Mouse (Mus musculus): ENCODE measurements around the gene Rsph9. TPM values are rescaled to one million over a fixed set of nuclear protein-coding genes. Genes with fewer than 3 reads are reported as not detected.

The Rsph9 gene
- polyA plus RNA-seq, 1 experiment from 2014 or later, result 10.1 TPM

DNA sequence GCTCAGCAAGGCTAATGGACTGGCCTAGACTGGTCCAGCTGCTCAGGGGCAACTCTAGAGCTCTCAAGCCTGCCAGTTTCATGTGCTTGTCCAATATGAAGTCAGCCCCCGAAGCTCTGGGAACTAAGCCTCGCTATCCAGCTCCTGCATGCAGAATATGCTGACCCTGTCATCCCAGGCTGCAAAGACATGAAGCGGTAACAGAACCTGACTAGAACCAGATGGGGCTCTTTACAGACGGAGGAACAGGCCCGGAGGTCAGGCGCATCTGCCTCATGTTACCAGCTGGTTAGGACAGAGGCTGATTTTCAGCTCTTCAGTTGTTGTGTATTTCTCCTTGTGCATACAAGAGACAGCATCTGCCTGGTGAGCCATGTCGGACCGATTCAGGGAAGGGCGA, 42.1 kb downstream of the Rsph9 start:
- Histone ChIP-seq H3K9ac (ENCODE audit: low read length) (no peak overlapping the region), H3K4me3 (replicated peaks; ENCODE audit: low read length) (no peak overlapping the region), H3K4me2 (ENCODE audit: low read depth, low read length) (no peak overlapping the region), H3K4me1 (ENCODE audit: control insufficient read depth, insufficient read depth, low read length) (peaks cover 16% of the 10 kb centered on the region), H3K27me3 (ENCODE audit: control insufficient read depth, insufficient read depth, low read length) (no peaks in the 10 kb centered on the region), H3K36me3 (ENCODE audit: control insufficient read depth, insufficient read depth, low read length) (no peaks in the 10 kb centered on the region), H3K9me3 (replicated peaks; ENCODE audit: control insufficient read depth, low read length) (no peaks in the 10 kb centered on the region), H3K27ac (ENCODE audit: low read length) (peak overlapping the region; percentile 29)
- ATAC-seq (ENCODE audit: insufficient read depth, low FRiP score), result no peak
- WGBS, result 64% methylated on average over 9 of the region's 9 CpGs

DNA sequence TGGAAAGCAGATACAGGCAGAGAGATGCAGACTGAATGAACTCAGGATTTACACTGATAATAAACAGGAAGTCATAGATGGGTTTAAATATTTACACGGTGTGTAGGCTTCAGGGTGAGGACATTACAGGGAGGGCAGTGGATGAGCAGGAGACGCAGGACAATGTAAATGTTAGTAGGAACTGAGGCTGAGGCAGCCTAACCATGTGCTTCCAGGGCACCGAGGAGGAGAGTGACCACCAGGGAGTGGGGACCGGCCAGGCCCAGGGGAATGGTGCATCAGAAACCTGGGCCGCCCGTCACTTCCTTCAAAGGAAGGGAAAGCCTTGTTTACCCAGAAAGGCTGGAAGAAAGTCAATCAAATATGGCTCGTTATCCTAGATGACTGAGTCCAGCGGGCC, 45.5 kb downstream of the Rsph9 start:
- Histone ChIP-seq H3K27me3 (ENCODE audit: control insufficient read depth, insufficient read depth, low read length) (no peaks in the 10 kb centered on the region), H3K9me3 (replicated peaks; ENCODE audit: control insufficient read depth, low read length) (no peaks in the 10 kb centered on the region), H3K4me1 (ENCODE audit: control insufficient read depth, insufficient read depth, low read length) (peaks cover 8% of the 10 kb centered on the region), H3K36me3 (ENCODE audit: control insufficient read depth, insufficient read depth, low read length) (no peaks in the 10 kb centered on the region), H3K9ac (ENCODE audit: low read length) (no peak overlapping the region; the same call in none of the 2 replicates), H3K27ac (ENCODE audit: low read length) (peak overlapping the region; percentile 46; the same call in 1 of the 2 replicates), H3K4me2 (ENCODE audit: low read depth, low read length) (no peak overlapping the region), H3K4me3 (replicated peaks; ENCODE audit: low read length) (no peak overlapping the region)
- 24% methylated on average over 8 of the region's 8 CpGs for WGBS
- 0 out of 2 replicates have a peak, but pooled peaks have one; percentile 43 for ATAC-seq (ENCODE audit: insufficient read depth, low FRiP score)

DNA sequence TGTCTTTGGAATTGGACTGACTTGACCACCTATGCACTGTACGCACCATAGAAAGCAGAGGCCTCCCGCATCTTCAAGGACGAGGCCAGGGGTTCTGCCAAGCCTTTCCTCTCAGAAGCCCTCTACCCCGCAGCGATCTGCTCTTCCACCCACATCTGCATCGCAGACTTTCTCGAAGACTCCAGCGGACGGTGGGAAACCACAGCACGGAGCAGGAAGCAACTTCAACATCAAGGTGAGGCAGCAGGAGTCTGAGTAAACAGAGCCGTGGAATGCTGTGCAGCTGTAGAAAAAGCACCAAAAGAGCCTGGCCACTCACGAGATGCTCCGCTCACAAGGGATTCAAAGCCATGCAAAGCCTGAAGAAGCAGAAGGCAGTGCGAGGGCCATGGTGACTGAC, 52.1 kb downstream of the Rsph9 start:
- Histone ChIP-seq H3K4me3 (replicated peaks; ENCODE audit: low read length) (no peak overlapping the region), H3K4me2 (ENCODE audit: low read depth, low read length) (no peak overlapping the region), H3K27ac (ENCODE audit: low read length) (no peak overlapping the region), H3K9me3 (replicated peaks; ENCODE audit: control insufficient read depth, low read length) (no peaks in the 10 kb centered on the region), H3K36me3 (ENCODE audit: control insufficient read depth, insufficient read depth, low read length) (no peaks in the 10 kb centered on the region), H3K27me3 (ENCODE audit: control insufficient read depth, insufficient read depth, low read length) (no peaks in the 10 kb centered on the region), H3K9ac (ENCODE audit: low read length) (no peak overlapping the region), H3K4me1 (ENCODE audit: control insufficient read depth, insufficient read depth, low read length) (0 out of 2 replicates have a peak, but pooled peaks cover under 1% of the 10 kb centered on the region)
- 68% methylated on average over 14 of the region's 14 CpGs for WGBS
- no peak for ATAC-seq (ENCODE audit: insufficient read depth, low FRiP score)

DNA sequence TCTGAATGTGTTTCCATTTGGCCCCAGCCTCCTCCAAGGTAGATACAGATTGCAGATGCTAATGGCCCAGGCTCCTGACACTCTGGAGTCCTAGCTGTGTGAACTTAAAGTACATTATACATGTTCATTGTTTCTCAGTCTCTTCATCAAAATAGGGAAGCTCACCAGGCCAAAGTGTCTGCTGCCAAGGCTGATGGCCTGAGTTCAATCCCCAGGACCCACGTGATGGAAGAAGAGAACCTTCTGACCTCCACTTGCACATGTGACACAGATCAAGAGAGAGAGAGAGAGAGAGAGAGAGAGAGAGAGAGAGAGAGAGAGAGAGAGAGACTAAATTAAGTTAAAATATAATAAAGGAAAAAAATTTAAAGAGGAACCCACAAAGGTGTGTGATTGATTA, 52.7 kb downstream of the Rsph9 start:
- no peaks in the 10 kb centered on the region for H3K36me3 ChIP-seq (ENCODE audit: control insufficient read depth, insufficient read depth, low read length)
- 62% methylated on average over 1 of the region's 1 CpGs for WGBS

DNA sequence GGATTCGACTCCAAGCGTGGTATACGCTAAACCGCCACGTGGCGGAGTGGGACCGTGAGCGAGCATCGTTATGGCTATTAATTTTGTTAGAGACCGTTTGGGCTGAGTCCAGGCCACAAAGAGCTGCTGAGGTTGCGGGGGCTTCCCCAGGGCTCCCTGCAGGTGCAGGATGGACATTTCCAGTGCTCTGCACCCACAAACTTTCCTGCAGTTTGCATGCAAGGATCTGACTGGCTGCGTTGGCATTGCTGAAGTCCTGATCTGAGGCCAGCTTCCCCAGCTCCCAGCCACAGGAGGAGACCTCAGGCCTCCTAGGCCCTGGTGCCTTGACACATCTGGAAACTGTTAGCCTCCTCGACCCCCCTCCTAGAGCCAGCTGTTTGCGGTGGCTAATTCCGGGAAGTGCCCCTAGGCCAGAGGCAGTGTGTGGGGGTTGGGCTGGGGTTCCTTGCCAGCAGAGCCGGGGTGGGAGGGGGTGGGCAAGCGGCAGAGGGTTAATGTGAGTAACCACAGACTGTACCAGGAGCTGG, 57.6 kb downstream of the Rsph9 start:
- no peak overlapping the region for H3K4me2 ChIP-seq (ENCODE audit: low read depth, low read length)
- H3K27ac ChIP-seq (ENCODE audit: low read length), result peak overlapping the region; percentile 11; the same call in 1 of the 2 replicates
- WGBS, result 41% methylated on average over 17 of the region's 17 CpGs
- H3K4me1 ChIP-seq (ENCODE audit: control insufficient read depth, insufficient read depth, low read length), result peaks cover 32% of the 10 kb centered on the region
- H3K36me3 ChIP-seq (ENCODE audit: control insufficient read depth, insufficient read depth, low read length), result no peaks in the 10 kb centered on the region
- H3K27me3 ChIP-seq (ENCODE audit: control insufficient read depth, insufficient read depth, low read length), result no peaks in the 10 kb centered on the region
- no peak overlapping the region for H3K9ac ChIP-seq (ENCODE audit: low read length)
- no peak overlapping the region for H3K4me3 ChIP-seq (replicated peaks; ENCODE audit: low read length)
- no peaks in the 10 kb centered on the region for H3K9me3 ChIP-seq (replicated peaks; ENCODE audit: control insufficient read depth, low read length)
- ATAC-seq (ENCODE audit: insufficient read depth, low FRiP score), result no peak

More for the DNA sequence above, 52.7 kb downstream of the Rsph9 start:
- Histone ChIP-seq H3K27ac (ENCODE audit: low read length) (no peak overlapping the region), H3K27me3 (ENCODE audit: control insufficient read depth, insufficient read depth, low read length) (no peaks in the 10 kb centered on the region), H3K9ac (ENCODE audit: low read length) (no peak overlapping the region), H3K4me3 (replicated peaks; ENCODE audit: low read length) (no peak overlapping the region), H3K4me1 (ENCODE audit: control insufficient read depth, insufficient read depth, low read length) (peaks cover 5% of the 10 kb centered on the region), H3K4me2 (ENCODE audit: low read depth, low read length) (no peak overlapping the region), H3K9me3 (replicated peaks; ENCODE audit: control insufficient read depth, low read length) (no peaks in the 10 kb centered on the region)
- ATAC-seq (ENCODE audit: insufficient read depth, low FRiP score), result no peak

DNA sequence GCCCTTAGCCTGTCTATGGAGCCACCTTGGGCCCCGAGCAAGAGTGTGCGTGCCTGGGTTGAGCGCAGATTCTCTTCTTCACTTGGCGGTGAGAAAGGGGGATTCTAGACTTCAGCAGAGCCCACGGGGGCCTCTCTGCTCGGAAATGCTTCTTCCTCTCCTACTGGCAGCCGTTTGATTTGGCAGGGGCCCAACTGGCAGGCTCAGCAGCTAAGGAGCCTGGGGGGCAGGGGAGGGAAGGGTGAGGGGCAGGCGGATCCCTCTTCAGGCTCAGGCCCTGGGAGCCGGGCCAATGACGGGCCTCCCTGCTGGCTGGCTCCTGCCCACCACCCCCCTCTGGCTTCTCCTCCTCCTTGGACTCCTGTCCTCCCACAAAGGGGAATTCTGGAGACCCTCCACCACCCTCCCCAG, 59.9 kb downstream of the Rsph9 start:
- Histone ChIP-seq H3K27ac (ENCODE audit: low read length) (peak overlapping the region; percentile 71), H3K9ac (ENCODE audit: low read length) (peak overlapping the region; percentile 54; the same call in 1 of the 2 replicates), H3K4me1 (ENCODE audit: control insufficient read depth, insufficient read depth, low read length) (peaks cover 37% of the 10 kb centered on the region), H3K27me3 (ENCODE audit: control insufficient read depth, insufficient read depth, low read length) (no peaks in the 10 kb centered on the region), H3K36me3 (ENCODE audit: control insufficient read depth, insufficient read depth, low read length) (no peaks in the 10 kb centered on the region), H3K4me2 (ENCODE audit: low read depth, low read length) (peak overlapping the region; percentile 41), H3K4me3 (replicated peaks; ENCODE audit: low read length) (no peak overlapping the region), H3K9me3 (replicated peaks; ENCODE audit: control insufficient read depth, low read length) (peaks cover under 1% of the 10 kb centered on the region; the same call in 1 of the 2 replicates)
- ATAC-seq (ENCODE audit: insufficient read depth, low FRiP score), result peak; percentile 91
- 11% methylated on average over 10 of the region's 10 CpGs for WGBS

DNA sequence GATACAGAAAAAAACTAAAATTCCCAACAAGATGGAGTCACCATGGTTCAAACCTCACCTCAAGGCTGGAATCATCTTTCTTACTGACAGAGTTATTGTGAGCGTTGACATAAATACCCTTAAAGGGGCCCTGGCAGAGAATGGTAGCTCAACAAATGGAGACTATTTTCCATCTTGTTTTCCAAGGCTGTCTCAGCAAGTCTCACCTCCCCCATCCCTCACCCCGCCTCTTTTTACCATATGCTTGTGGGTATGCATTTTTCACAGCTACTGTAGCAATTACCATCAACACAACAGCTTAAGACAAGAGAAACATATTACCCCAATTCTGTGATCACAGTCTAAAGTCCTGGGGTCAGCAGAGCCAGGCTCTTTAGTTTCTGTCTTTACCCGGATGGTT, 60.6 kb downstream of the Rsph9 start:
- H3K36me3 ChIP-seq (ENCODE audit: control insufficient read depth, insufficient read depth, low read length), result no peaks in the 10 kb centered on the region
- peaks cover 3% of the 10 kb centered on the region; the same call in 1 of the 2 replicates for H3K9me3 ChIP-seq (replicated peaks; ENCODE audit: control insufficient read depth, low read length)
- ATAC-seq (ENCODE audit: insufficient read depth, low FRiP score), result no peak
- 77% methylated on average over 3 of the region's 3 CpGs for WGBS
- peaks cover 37% of the 10 kb centered on the region for H3K4me1 ChIP-seq (ENCODE audit: control insufficient read depth, insufficient read depth, low read length)
- peak overlapping the region; percentile 71; the same call in 1 of the 2 replicates for H3K27ac ChIP-seq (ENCODE audit: low read length)
- H3K4me2 ChIP-seq (ENCODE audit: low read depth, low read length), result no peak overlapping the region
- no peak overlapping the region for H3K9ac ChIP-seq (ENCODE audit: low read length)
- no peak overlapping the region for H3K4me3 ChIP-seq (replicated peaks; ENCODE audit: low read length)
- no peaks in the 10 kb centered on the region for H3K27me3 ChIP-seq (ENCODE audit: control insufficient read depth, insufficient read depth, low read length)

DNA sequence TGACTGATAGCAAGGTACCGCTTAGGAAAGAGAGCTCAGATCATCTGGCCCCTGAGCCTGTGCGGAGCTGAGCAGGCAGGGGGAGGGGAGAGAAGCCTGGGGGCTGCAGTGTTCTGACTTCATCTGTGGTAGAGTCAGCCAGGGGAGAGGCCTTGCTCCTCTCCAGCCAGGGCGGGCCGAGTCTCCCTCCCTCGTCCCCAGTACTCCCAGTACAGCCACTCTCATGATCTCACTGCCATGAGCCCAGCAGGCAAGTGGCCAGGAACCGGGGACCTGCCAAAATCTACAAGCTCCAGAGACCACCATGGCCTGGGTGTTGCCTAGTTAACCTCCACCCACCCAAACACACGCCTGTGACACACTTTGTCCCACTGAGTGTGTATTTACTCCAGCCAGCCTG, 62.4 kb downstream of the Rsph9 start:
- Histone ChIP-seq H3K4me1 (ENCODE audit: control insufficient read depth, insufficient read depth, low read length) (peaks cover 35% of the 10 kb centered on the region), H3K4me2 (ENCODE audit: low read depth, low read length) (no peak overlapping the region), H3K27me3 (ENCODE audit: control insufficient read depth, insufficient read depth, low read length) (no peaks in the 10 kb centered on the region), H3K27ac (ENCODE audit: low read length) (no peak overlapping the region), H3K36me3 (ENCODE audit: control insufficient read depth, insufficient read depth, low read length) (no peaks in the 10 kb centered on the region), H3K9ac (ENCODE audit: low read length) (0 out of 2 replicates have a peak overlapping the region, but pooled peaks have one; percentile 2), H3K9me3 (replicated peaks; ENCODE audit: control insufficient read depth, low read length) (peaks cover 3% of the 10 kb centered on the region; the same call in 1 of the 2 replicates), H3K4me3 (replicated peaks; ENCODE audit: low read length) (no peak overlapping the region)
- peak; percentile 15; the same call in 1 of the 2 replicates for ATAC-seq (ENCODE audit: insufficient read depth, low FRiP score)
- WGBS, result 51% methylated on average over 7 of the region's 7 CpGs

DNA sequence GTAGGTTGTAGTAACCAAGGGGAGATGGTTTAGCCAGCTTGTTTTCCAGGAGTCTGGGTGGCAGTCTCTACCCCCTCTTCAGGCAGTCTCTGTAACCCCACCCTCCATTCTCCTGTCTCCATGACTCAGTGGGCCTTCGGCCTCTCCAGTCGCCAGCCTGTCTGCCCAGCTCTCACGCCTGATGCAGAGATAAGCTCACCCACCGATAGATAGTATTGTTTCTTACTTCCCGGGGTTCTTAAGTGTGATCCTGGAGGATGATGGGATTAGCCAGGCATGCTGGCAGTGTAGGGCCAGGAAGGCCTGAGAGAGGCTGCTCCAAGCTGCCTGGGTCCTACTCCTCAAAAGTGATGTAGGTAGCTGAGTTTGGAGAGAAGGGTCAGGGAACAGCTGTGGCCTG, 63.0 kb downstream of the Rsph9 start:
- H3K4me1 ChIP-seq (ENCODE audit: control insufficient read depth, insufficient read depth, low read length), result peaks cover 30% of the 10 kb centered on the region
- no peaks in the 10 kb centered on the region for H3K36me3 ChIP-seq (ENCODE audit: control insufficient read depth, insufficient read depth, low read length)
- H3K27me3 ChIP-seq (ENCODE audit: control insufficient read depth, insufficient read depth, low read length), result no peaks in the 10 kb centered on the region
- ATAC-seq (ENCODE audit: insufficient read depth, low FRiP score), result no peak
- H3K27ac ChIP-seq (ENCODE audit: low read length), result no peak overlapping the region
- no peak overlapping the region; the same call in 1 of the 2 replicates for H3K9ac ChIP-seq (ENCODE audit: low read length)
- WGBS, result 43% methylated on average over 5 of the region's 5 CpGs
- no peak overlapping the region for H3K4me3 ChIP-seq (replicated peaks; ENCODE audit: low read length)
- H3K9me3 ChIP-seq (replicated peaks; ENCODE audit: control insufficient read depth, low read length), result peaks cover 3% of the 10 kb centered on the region; the same call in 1 of the 2 replicates
- H3K4me2 ChIP-seq (ENCODE audit: low read depth, low read length), result no peak overlapping the region

Data from stomach, embryonic 16.5 days (tissue).